Comparison of ENCODE assay signal across 8 mouse cellular contexts in genomic region chr10:39541951-39542521, GRCm38 (mm10).
A peak's percentile ranks its signal among the peaks of the same experiment; 100 is the strongest.
DNase-seq lines count a peak whose midpoint lies in the region; ATAC-seq lines count a peak whose summit lies in the region.

No protein-coding gene starts in this region.

- peak overlapping the region; percentile 87; the same call in 1 of the 2 replicates for H3K27ac ChIP-seq in stomach, embryonic 14.5 days (ENCODE audit: low read length)

- H3K4me2 ChIP-seq in stomach, embryonic 14.5 days (replicated peaks; ENCODE audit: low read depth, low read length), result no peak overlapping the region

- intact Hi-C loops in left cerebral cortex, postnatal 25 days (cut with DNase I), result loop anchor here (2.0 kb wide), 2 partner anchors 89 to 191 kb away; partner anchors contain the start of gene Rev3l
- intact Hi-C loops in gastrocnemius, postnatal 36 days (cut with DNase I), result no loop called here

- 33% methylated on average over 7 of the region's 7 CpGs for WGBS in stomach, embryonic 14.5 days

- peak; percentile 85 for ATAC-seq in frontal cortex, adult (ENCODE audit: low TSS enrichment)
- no peak for ATAC-seq in stomach, embryonic 14.5 days (ENCODE audit: insufficient number of reproducible peaks, insufficient read depth, low FRiP score, low read depth)
- ATAC-seq in inflammation-experienced regulatory T-cells, adult 6 months, result no peak

- H3K4me3 ChIP-seq in stomach, embryonic 14.5 days (ENCODE audit: low read depth, low read length), result no peak overlapping the region

- no peaks in the 10 kb centered on the region for H3K9me3 ChIP-seq in stomach, embryonic 14.5 days (ENCODE audit: control insufficient read depth, low read depth, low read length)

- peaks cover 38% of the 10 kb centered on the region for H3K4me1 ChIP-seq in stomach, embryonic 14.5 days (ENCODE audit: control insufficient read depth, insufficient read depth, low read length)

- H3K27me3 ChIP-seq in stomach, embryonic 14.5 days (ENCODE audit: control insufficient read depth, insufficient read depth, low read length), result no peaks in the 10 kb centered on the region

- no peak for DNase-seq in frontal cortex, postnatal 10 days (ENCODE audit: low spot score in 2 of 2)
- peak; percentile 62 for DNase-seq in right cerebral cortex, adult 18-20 months
- no peak for DNase-seq in right cerebral cortex, postnatal 14 days
- DNase-seq in left cerebral cortex, postnatal 25 days (ENCODE audit: low spot score in 2 of 2), result peak; percentile 51 to 83
- no peak for DNase-seq in gastrocnemius, postnatal 36 days

- H3K36me3 ChIP-seq in stomach, embryonic 14.5 days (ENCODE audit: control insufficient read depth, insufficient read depth, low read length), result no peaks in the 10 kb centered on the region; the same call in 1 of the 2 replicates

- H3K9ac ChIP-seq in stomach, embryonic 14.5 days (replicated peaks; ENCODE audit: low read depth, low read length), result no peak overlapping the region

Comparison
In these comparisons a context has a peak if more than half of its experiments do, and no peak if none do; other contexts are left out.
1. DNase-seq: peak in right cerebral cortex, adult 18-20 months (single experiment) and left cerebral cortex, postnatal 25 days (2 of 2); none in frontal cortex, postnatal 10 days (0 of 2), right cerebral cortex, postnatal 14 days (single experiment) and gastrocnemius, postnatal 36 days (0 of 2).